Mouse (Mus musculus): ENCODE results near the gene Uggt2.

The Uggt2 gene

GRCm38 (mm10) chr14:118980358-118980757 lies 118.9 kb downstream of the Uggt2 start:
- peak; percentile 50 for DNase-seq

GRCm38 (mm10) chr14:118979571-118980325 lies 119.5 kb downstream of the Uggt2 start:
- peak; percentile 79 for DNase-seq

- peak; percentile 75 for DNase-seq
These were observed 122.0 kb downstream of the Uggt2 start for GRCm38 (mm10) chr14:118977136-118977816.

- peak; percentile 34 for DNase-seq
These were observed 127.0 kb downstream of the Uggt2 start for GRCm38 (mm10) chr14:118972268-118972667.

- peak; percentile 52 for DNase-seq
These were observed 131.6 kb downstream of the Uggt2 start for GRCm38 (mm10) chr14:118967646-118968045.

- peak; percentile 18 for DNase-seq
These were observed 133.8 kb downstream of the Uggt2 start for GRCm38 (mm10) chr14:118965356-118966000.

- DNase-seq = peak; percentile 41
These were observed 141.2 kb downstream of the Uggt2 start for GRCm38 (mm10) chr14:118958010-118958409.

- peak; percentile 95 for DNase-seq
These were observed 147.2 kb downstream of the Uggt2 start for GRCm38 (mm10) chr14:118951912-118952583.

- no peak for DNase-seq
These were observed 150.4 kb downstream of the Uggt2 start for GRCm38 (mm10) chr14:118948841-118949240.

GRCm38 (mm10) chr14:118944702-118945101 lies 154.5 kb downstream of the Uggt2 start:
- peak; percentile 52 for DNase-seq

GRCm38 (mm10) chr14:118942076-118942475 lies 157.2 kb downstream of the Uggt2 start:
- DNase-seq = peak; percentile 84

- DNase-seq = peak; percentile 82
These were observed 158.3 kb downstream of the Uggt2 start for GRCm38 (mm10) chr14:118940796-118941495.

GRCm38 (mm10) chr14:118938551-118938950 lies 160.7 kb downstream of the Uggt2 start:
- DNase-seq = peak; percentile 93

GRCm38 (mm10) chr14:118937533-118938492 lies 161.4 kb downstream of the Uggt2 start, which contains the start of gene Dnajc3:
Gene Dnajc3, plus strand, starts transcription at chr14:118937976.
- DNase-seq = peak; percentile 100

GRCm38 (mm10) chr14:118936952-118937351 lies 162.3 kb downstream of the Uggt2 start:
- DNase-seq = no peak

- DNase-seq = peak; percentile 82
These were observed 163.0 kb downstream of the Uggt2 start for GRCm38 (mm10) chr14:118936236-118936635.
